Mouse (Mus musculus) urinary bladder, postnatal 36 days (tissue): ENCODE results near the gene Camkmt.

ENCODE experiments used
- DNase-seq, 2 experiments: peaks; one replicate each; pipeline ENCODE4 v3.0.0; 2022; ENCODE audit warnings: low spot score in 2 of 2, mixed read lengths in 1 of 2

The Camkmt gene

GRCm38 (mm10) chr17:85170541-85171255 is 80.3 kb downstream of the Camkmt start:
- DNase-seq: no peak

- no peak for DNase-seq
These were observed 81.6 kb downstream of the Camkmt start for GRCm38 (mm10) chr17:85171951-85172350.

- DNase-seq: no peak
These were observed 86.9 kb downstream of the Camkmt start for GRCm38 (mm10) chr17:85177231-85177630.

GRCm38 (mm10) chr17:85180471-85181060 is 90.2 kb downstream of the Camkmt start:
- DNase-seq: no peak

- DNase-seq: peak; percentile 75 to 84
These were observed 99.1 kb downstream of the Camkmt start for GRCm38 (mm10) chr17:85189227-85190127.

- DNase-seq: no peak
These were observed 99.7 kb downstream of the Camkmt start for GRCm38 (mm10) chr17:85190128-85190435.

GRCm38 (mm10) chr17:85193294-85193693 is 102.9 kb downstream of the Camkmt start:
- DNase-seq: no peak

- no peak for DNase-seq
These were observed 108.4 kb downstream of the Camkmt start for GRCm38 (mm10) chr17:85198781-85199180.

- DNase-seq: no peak
These were observed 109.0 kb downstream of the Camkmt start for GRCm38 (mm10) chr17:85199321-85199720.

- DNase-seq: no peak
These were observed 127.7 kb downstream of the Camkmt start for GRCm38 (mm10) chr17:85218054-85218453.

- no peak for DNase-seq
These were observed 151.8 kb downstream of the Camkmt start for GRCm38 (mm10) chr17:85242109-85242508.

GRCm38 (mm10) chr17:85248962-85249361 is 158.6 kb downstream of the Camkmt start:
- no peak for DNase-seq

- no peak for DNase-seq
These were observed 159.4 kb downstream of the Camkmt start for GRCm38 (mm10) chr17:85249744-85250143.

GRCm38 (mm10) chr17:85256930-85257329 is 166.6 kb downstream of the Camkmt start:
- DNase-seq: no peak

GRCm38 (mm10) chr17:85257348-85257747 is 167.0 kb downstream of the Camkmt start:
- DNase-seq: no peak

- DNase-seq: no peak
These were observed 168.5 kb downstream of the Camkmt start for GRCm38 (mm10) chr17:85258703-85259341.

GRCm38 (mm10) chr17:85266831-85267422 is 176.6 kb downstream of the Camkmt start:
- no peak for DNase-seq

- DNase-seq: no peak
These were observed 181.3 kb downstream of the Camkmt start for GRCm38 (mm10) chr17:85271466-85272175.

- no peak for DNase-seq
These were observed 189.4 kb downstream of the Camkmt start for GRCm38 (mm10) chr17:85279720-85280119.

- no peak for DNase-seq
These were observed 192.1 kb downstream of the Camkmt start for GRCm38 (mm10) chr17:85282447-85282846.

GRCm38 (mm10) chr17:85291154-85291553 is 200.8 kb downstream of the Camkmt start:
- no peak for DNase-seq
